ENCODE assay signal across 12 mouse cellular contexts in genomic region chr7:118990282-118990681, GRCm38 (mm10). TPM values are rescaled to one million over a fixed set of nuclear protein-coding genes. Genes with fewer than 3 reads are reported as not detected.
DNase-seq lines count a peak whose midpoint lies in the region; ATAC-seq and TF ChIP-seq lines count a peak whose summit lies in the region.
"Had no signal": no experiment of that assay in that cellular context is flagged by ENCODE, and none has a peak within 500 bp of the region (broad histone marks: within the 10 kb centered on the region; RNA-seq: fewer than 3 reads in every experiment).

No protein-coding gene starts in this region.

- no peak overlapping the region; the same call in 1 of the 2 replicates for H3K4me3 ChIP-seq in layer of hippocampus, adult 2 months
- H3K4me3 ChIP-seq in forebrain, embryonic 12.5 days (replicated peaks) = no peak overlapping the region
- H3K4me3 ChIP-seq in hindbrain, postnatal 0 days (ENCODE audit: low read length) = no peak overlapping the region

- TF ChIP-seq CTCF in layer of hippocampus, adult 2 months (conservative IDR thresholded peaks at IDR 0.05) = no peak
- no peak for TF ChIP-seq CTCF in hindbrain, postnatal 0 days (IDR thresholded peaks at IDR 0.05; ENCODE audit: low read depth)

- H3K4me1 ChIP-seq in forebrain, embryonic 12.5 days = peaks cover 60% of the 10 kb centered on the region
- H3K4me1 ChIP-seq in hindbrain, postnatal 0 days (ENCODE audit: insufficient read depth, low read length) = peaks cover 35% of the 10 kb centered on the region

- H3K9me3 ChIP-seq in forebrain, embryonic 12.5 days = no peaks in the 10 kb centered on the region
- no peaks in the 10 kb centered on the region for H3K9me3 ChIP-seq in hindbrain, postnatal 0 days (ENCODE audit: low read length)

- H3K36me3 ChIP-seq in forebrain, embryonic 12.5 days (replicated peaks) = peaks cover 4% of the 10 kb centered on the region; the same call in 1 of the 2 replicates
- no peaks in the 10 kb centered on the region for H3K36me3 ChIP-seq in hindbrain, postnatal 0 days (ENCODE audit: insufficient read depth, low read length)

- no peak overlapping the region for H3K9ac ChIP-seq in forebrain, embryonic 12.5 days
- H3K9ac ChIP-seq in hindbrain, postnatal 0 days (replicated peaks; ENCODE audit: low read length) = no peak overlapping the region

- WGBS in forebrain, embryonic 12.5 days = 56% methylated on average over 6 of the region's 6 CpGs
- 47% methylated on average over 6 of the region's 6 CpGs for WGBS in hindbrain, postnatal 0 days

- DNase-seq in layer of hippocampus, adult 2 months (ENCODE audit: low spot score in 2 of 2) = peak in 1 of 2 experiments; percentile 75
- no peak for DNase-seq in layer of hippocampus, postnatal 10 days (ENCODE audit: low spot score in 2 of 2)
- DNase-seq in hindbrain, postnatal 0 days (ENCODE audit: low spot score) = no peak
- DNase-seq in right cerebral cortex, postnatal 36 days (ENCODE audit: low spot score in 2 of 2) = peak; percentile 83 to 89
- no peak for DNase-seq in gastrocnemius, postnatal 4 days (ENCODE audit: low spot score in 2 of 2)
- no peak for DNase-seq in kidney, adult 11 months
- DNase-seq: gastrocnemius, postnatal 14 days; heart, postnatal 10 days; liver; lung, postnatal 4 days; retina, postnatal 1 day had no signal

- H3K27ac ChIP-seq in layer of hippocampus, adult 2 months = peak overlapping the region; percentile 77
- peak overlapping the region; percentile 81 for H3K27ac ChIP-seq in forebrain, embryonic 12.5 days
- no peak overlapping the region for H3K27ac ChIP-seq in hindbrain, postnatal 0 days

- peak overlapping the region; percentile 16 for H3K4me2 ChIP-seq in forebrain, embryonic 12.5 days
- H3K4me2 ChIP-seq in hindbrain, postnatal 0 days (ENCODE audit: low read depth, low read length) = no peak overlapping the region

- no peaks in the 10 kb centered on the region for H3K27me3 ChIP-seq in forebrain, embryonic 12.5 days
- H3K27me3 ChIP-seq in hindbrain, postnatal 0 days (ENCODE audit: insufficient read depth, low read length) = no peaks in the 10 kb centered on the region

- ATAC-seq in forebrain, embryonic 12.5 days (ENCODE audit: low FRiP score) = no peak
- 0 out of 2 replicates have a peak, but pooled peaks have one; percentile 5 for ATAC-seq in hindbrain, postnatal 0 days

RNA-seq across cellular contexts. Expression of gene Gprc5b, which starts 4.7 kb away (rescaled TPM):
- 100 to 1,000 TPM; 124 to 134 TPM for total RNA-seq in layer of hippocampus, adult 2 months (2021)
- 10 to 100 TPM; 43.1 to 44.1 TPM for total RNA-seq in layer of hippocampus, postnatal 10 days (2021)
- polyA plus RNA-seq in forebrain, embryonic 12.5 days (2016; fragmentation: Nextera tagmentation; extraction: Ambion mirVana) = 11.8 and 15.1 TPM in 2 replicates
- 42.8 and 56.9 TPM in 2 replicates for total RNA-seq in hindbrain, postnatal 0 days (2014; rRNA removed)
- polyA plus RNA-seq in hindbrain, postnatal 0 days (2015; fragmentation: Nextera tagmentation; extraction: Ambion mirVana) = 9.5 and 10.6 TPM in 2 replicates
- total RNA-seq in gastrocnemius, postnatal 4 days (2021) = 10 to 100 TPM; 47.2 to 48.9 TPM

Comparison
In these comparisons a context has a peak if more than half of its experiments do, and no peak if none do; other contexts are left out.
1. DNase-seq: peak in right cerebral cortex, postnatal 36 days (2 of 2); none in layer of hippocampus, postnatal 10 days (0 of 2), hindbrain, postnatal 0 days (single experiment), gastrocnemius, postnatal 4 days (0 of 2) and kidney, adult 11 months (single experiment).